Mouse (Mus musculus) telencephalon, adult 2 months (tissue): ENCODE measurements around the gene Cd300lb.
A peak's percentile ranks its signal among the peaks of the same experiment; 100 is the strongest.

ENCODE experiments used
- DNase-seq: peaks from one replicate; pipeline ENCODE4 v3.0.0-alpha.2; 2011; ENCODE audit warnings: low read depth, low spot score

The Cd300lb gene

DNA sequence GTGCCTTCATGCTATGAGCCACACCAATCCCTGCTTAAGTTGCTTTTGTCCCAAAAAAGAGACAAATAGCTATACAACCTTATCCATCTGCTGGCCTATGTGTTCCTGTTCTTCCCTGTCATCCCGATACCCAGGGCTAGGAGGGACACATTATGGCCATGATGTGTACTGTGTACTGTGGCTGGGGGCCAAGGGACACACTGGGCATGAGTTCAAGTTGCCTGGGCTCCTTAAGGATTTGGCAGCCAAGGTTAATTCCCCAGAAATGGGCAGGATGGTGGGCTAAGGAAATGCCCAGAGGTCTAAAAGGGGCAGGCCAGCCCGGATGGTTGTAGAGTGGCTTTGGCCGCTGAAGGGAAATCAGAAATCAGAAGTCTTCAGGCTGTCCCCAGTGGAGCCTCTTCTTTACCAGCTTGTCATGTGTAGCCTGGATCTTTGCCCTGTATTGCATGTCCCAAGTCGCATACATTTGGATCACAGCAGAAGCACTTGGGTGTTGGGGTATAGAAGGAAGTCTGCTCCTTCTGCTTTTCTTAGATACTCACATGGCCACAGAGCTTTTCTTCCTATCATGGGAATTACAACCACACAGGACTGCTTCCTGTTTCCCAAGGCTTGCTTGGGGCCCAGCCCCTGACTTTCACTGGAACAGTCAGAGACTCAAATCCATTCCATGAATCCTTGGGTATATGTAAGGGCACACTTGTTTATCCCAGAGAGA, 49.6 kb downstream of the Cd300lb start:
- no peak for DNase-seq

DNA sequence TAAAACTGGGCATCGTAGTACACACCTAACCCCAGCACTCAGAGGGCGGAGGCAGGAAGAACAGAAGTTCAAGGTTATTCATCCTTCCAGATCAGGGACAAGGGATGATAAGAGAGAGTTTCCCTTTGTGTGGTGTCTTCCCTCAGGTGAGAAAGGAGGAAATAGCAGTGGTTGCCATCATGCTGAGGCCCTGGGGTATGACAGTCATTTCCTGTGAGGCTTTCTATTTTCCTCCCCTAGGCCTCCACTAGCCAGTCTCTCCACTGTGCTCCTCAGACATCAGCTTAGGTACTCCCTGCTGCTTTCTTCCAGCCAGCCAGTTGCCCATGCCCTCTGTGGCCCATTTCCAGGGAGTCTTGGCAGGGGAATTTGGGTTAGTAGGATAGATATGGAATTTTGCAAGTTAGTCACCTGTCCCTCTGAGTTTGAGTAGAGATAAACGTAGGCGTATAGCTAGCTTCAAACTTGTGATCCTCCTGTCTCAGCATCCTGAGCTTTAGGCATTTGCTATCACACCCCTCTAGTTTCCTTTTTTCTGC, 50.9 kb downstream of the Cd300lb start:
- no peak for DNase-seq

- DNase-seq, result no peak
These were observed 53.6 kb downstream of the Cd300lb start for GRCm38 (mm10) chr11:114880589-114880988.

DNA sequence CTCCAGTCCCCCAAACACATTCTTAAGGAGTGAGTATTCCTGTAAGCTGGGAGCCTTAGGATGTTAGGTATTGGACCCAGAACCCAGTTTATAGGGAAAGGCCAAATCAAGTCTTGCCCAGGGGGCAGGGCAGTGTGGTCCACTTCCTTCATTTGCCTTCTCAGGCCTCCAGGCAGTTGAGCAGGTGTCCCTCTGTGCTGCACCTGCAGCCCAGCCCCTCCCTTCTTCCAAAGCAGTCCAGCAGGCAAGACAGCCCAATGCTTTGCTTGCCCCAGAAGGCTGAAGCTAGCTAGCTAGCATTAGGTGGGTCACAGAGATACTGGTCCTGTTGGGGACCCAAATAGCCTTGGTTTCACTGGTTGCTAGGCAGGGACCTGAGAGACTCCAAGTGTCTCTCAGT, 54.0 kb downstream of the Cd300lb start:
- no peak for DNase-seq

GRCm38 (mm10) chr11:114879666-114880065, 54.5 kb downstream of the Cd300lb start:
- peak; percentile 27 for DNase-seq

DNA sequence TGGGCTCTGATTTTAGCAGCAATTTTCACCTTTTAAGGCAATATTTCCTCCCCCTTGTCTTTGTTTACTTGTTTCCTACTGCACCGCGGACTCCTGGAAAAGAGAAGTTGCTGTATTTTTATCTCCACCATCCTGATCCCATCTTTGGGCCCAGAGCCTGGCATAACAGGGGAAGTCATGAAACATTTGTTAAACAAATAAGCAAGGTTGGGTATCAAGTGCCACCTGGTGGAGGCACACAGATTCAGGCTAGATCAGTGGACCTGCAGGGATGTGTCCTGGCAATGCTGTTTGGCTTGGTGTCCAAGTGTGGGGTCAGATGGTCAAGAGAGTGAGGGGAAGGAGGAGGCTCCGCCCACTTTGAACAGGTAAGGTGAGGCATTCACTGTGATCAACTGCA, 57.0 kb downstream of the Cd300lb start:
- DNase-seq, result no peak

DNA sequence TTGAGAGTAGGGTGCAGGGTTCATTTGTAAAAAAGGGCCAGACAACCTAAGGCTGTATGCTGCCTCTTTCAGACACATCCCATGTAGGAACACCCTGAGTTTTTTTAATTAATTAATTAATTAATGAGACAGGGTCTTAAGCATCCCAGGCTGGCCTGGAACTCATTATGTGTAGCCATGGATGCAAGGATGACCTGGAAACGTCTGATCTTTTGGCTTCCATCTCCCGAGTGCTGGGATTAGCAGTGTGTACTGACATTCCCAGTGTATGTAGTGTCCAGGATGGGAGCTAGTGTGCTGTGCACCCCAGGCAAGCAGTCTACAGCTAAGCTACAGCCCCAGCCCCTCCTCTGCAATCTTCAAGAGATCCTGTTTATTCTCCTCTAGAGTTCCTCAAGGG, 57.6 kb downstream of the Cd300lb start:
- no peak for DNase-seq

DNA sequence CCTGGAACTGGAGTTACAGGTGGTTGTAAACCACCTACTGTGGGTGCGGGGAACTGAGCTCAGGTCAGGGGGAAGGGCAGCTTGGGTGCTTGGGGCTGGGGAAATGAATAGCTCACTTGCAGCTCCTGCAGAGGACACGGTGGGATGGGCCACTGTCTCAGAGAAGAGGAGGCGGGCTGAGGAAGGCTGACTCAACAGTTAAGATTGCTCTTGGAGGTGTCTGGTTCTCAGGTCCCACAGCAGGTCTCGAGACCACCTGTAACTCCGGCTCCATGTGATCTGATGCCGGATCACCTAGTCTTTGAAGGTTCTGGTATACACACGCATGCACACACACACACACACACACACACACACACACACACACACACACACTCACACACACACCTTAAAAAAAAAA, 58.0 kb downstream of the Cd300lb start:
- DNase-seq, result no peak

GRCm38 (mm10) chr11:114875301-114875801, 58.8 kb downstream of the Cd300lb start:
- DNase-seq, result peak; percentile 24

- DNase-seq, result no peak
These were observed 59.7 kb downstream of the Cd300lb start for GRCm38 (mm10) chr11:114874226-114875145.

DNA sequence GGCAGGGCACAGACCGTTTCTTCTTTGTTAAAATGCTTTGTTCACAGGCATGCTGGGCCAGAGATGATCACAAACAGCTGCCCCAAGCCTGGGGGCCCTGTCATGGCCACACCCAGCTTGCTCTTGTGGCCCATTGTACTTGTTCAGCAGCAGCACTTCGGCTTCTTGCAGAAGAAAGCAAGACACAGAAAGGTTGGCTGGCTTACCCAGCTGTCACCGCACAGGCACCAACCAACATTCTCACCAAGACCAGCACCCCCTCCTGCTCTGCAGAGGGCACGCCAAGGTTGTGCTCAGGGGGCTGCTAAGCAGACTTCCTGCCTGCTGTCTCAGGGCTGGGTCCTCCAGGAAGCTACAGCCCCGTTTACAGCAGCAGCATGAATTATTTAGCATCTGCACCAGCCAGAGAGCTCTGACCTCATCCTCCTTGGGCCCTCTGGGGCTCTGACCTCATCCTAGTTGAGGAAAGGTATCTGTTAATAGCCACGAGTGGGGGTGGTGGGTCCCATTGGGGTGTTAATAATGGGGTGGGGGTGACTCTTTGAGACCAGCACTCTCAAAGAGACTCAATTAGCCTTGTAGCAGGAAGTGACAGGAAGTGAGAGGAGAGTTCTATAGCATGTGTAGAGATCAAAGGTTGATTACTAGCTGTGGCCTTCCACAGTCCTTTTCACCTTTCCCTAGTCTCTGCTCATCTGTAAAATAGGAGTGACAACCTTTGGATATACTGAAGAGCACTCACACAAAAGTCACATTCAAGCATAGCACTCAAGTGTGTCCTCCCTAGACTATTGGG, 61.0 kb downstream of the Cd300lb start:
- no peak for DNase-seq
